Mouse (Mus musculus) CH12.LX (cell line): ENCODE data around the gene Calcrl.

ENCODE experiments used
- CTCF ChIP-seq, 2 experiments: IDR thresholded peaks in 1 of 2; conservative IDR thresholded peaks in 1 of 2; 2 replicates each; pipeline ENCODE4 v1.5.1; 2011 to 2012; ENCODE audit warnings: low read depth in 2 of 2, low read length in 2 of 2, improper control_type of control experiment in 1 of 2, inconsistent platforms in 1 of 2, mild to moderate bottlenecking in 1 of 2, moderate library complexity in 1 of 2
- ELF1 ChIP-seq: IDR thresholded peaks from 2 replicates; pipeline ENCODE4 v1.6.1; 2014; ENCODE audit warnings: low read depth, mild to moderate bottlenecking, inconsistent platforms, low read length, improper control_type of control experiment
- EP300 ChIP-seq: IDR thresholded peaks from 2 replicates; pipeline ENCODE4 v1.6.1; 2011; ENCODE audit warnings: low read length, improper control_type of control experiment
- GABPA ChIP-seq: IDR thresholded peaks from 2 replicates; pipeline ENCODE4 v1.6.1; 2012; ENCODE audit warnings: low read depth, low read length, improper control_type of control experiment, inconsistent platforms; ENCODE audit not compliant: insufficient replicate concordance
- HCFC1 ChIP-seq: IDR thresholded peaks from 2 replicates; pipeline ENCODE4 v1.6.1; 2012; ENCODE audit warnings: low read depth, mild to moderate bottlenecking, inconsistent platforms, low read length, improper control_type of control experiment
- MAX ChIP-seq: IDR thresholded peaks from 2 replicates; pipeline ENCODE4 v1.6.1; 2011; ENCODE audit warnings: low read length, improper control_type of control experiment
- MEF2A ChIP-seq: IDR thresholded peaks from 2 replicates; pipeline ENCODE4 v1.6.1; 2014; ENCODE audit warnings: low read depth, mild to moderate bottlenecking, inconsistent platforms, low read length, improper control_type of control experiment, borderline replicate concordance
- MXI1 ChIP-seq: IDR thresholded peaks from 2 replicates; pipeline ENCODE4 v1.6.1; 2011; ENCODE audit warnings: mild to moderate bottlenecking, low read depth, low read length, improper control_type of control experiment
- NRF1 ChIP-seq: IDR thresholded peaks from 2 replicates; pipeline ENCODE4 v1.6.1; 2014; ENCODE audit warnings: low read depth, mild to moderate bottlenecking, inconsistent platforms, low read length, improper control_type of control experiment, moderate library complexity
- POLR2A ChIP-seq: IDR thresholded peaks from 2 replicates; pipeline ENCODE4 v1.6.1; 2011; ENCODE audit warnings: low read depth, mild to moderate bottlenecking, improper control_type of control experiment, low read length
- POLR2AphosphoS2 ChIP-seq: IDR thresholded peaks from 2 replicates; pipeline ENCODE4 v1.6.1; 2011; ENCODE audit warnings: low read depth, low read length, improper control_type of control experiment
- TBP ChIP-seq: conservative IDR thresholded peaks from 2 replicates; pipeline ENCODE4 v1.6.1; 2011; ENCODE audit warnings: low read depth, low read length, improper control_type of control experiment

DNA sequence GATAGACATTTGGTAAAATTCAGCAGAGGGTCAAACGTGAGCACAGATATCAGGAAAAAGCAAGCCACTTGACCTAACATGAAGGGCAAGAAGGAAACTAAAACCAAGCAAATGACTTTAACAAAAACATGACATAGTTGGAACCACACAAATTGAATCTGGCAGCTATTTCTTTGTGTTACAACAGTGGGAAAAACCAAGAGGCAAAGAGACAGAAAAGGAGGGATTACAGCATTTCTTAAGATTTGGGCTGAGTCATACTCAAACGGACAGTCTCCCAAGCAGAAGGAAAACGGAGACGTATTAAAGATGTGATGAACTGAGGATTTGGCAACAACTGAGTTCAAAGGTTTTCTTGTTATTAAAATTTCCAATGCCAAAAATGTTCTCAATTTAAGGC, 88.9 kb downstream of the Calcrl start:
- TF ChIP-seq POLR2AphosphoS2 = no peak
- no peak for TF ChIP-seq CTCF (conservative IDR thresholded peaks at IDR 0.05 in 1 of 2, IDR thresholded peaks at IDR 0.05 in 1 of 2; ENCODE audit: low read depth in 2 of 2, low read length in 2 of 2)
- no peak for TF ChIP-seq EP300
- no peak for TF ChIP-seq GABPA
- no peak for TF ChIP-seq TBP
- TF ChIP-seq POLR2A = no peak
- no peak for TF ChIP-seq HCFC1
- TF ChIP-seq MAX = no peak
- TF ChIP-seq NRF1 = no peak
- TF ChIP-seq ELF1 = no peak
- no peak for TF ChIP-seq MEF2A
- no peak for TF ChIP-seq MXI1
